Mouse (Mus musculus) small intestine, adult 2 months (tissue): ENCODE data around the gene Wdcp.

Source experiments
- CTCF ChIP-seq: fragments of 200-500 bp; IDR thresholded peaks from 2 replicates; pipeline ENCODE4 v1.5.1; 2012; ENCODE audit warnings: low read depth, mild to moderate bottlenecking, control low read depth, inconsistent platforms, low read length, moderate library complexity, mixed read lengths; ENCODE audit not compliant: insufficient replicate concordance, insufficient read length; ENCODE audit errors: extremely low read depth
- POLR2A ChIP-seq: fragments of 200-500 bp; IDR thresholded peaks from 2 replicates; pipeline ENCODE4 v1.6.1; 2012; ENCODE audit warnings: low read depth, mild to moderate bottlenecking, control low read depth, inconsistent platforms, low read length, moderate library complexity

GRCm38 (mm10) chr12:4842890-4843597 is at the start of gene Wdcp:
- peak; percentile 41; the same call in 1 of the 2 replicates for TF ChIP-seq POLR2A
- no peak for TF ChIP-seq CTCF
